Mouse (Mus musculus): ENCODE results near the gene Nipsnap1.

DNA sequence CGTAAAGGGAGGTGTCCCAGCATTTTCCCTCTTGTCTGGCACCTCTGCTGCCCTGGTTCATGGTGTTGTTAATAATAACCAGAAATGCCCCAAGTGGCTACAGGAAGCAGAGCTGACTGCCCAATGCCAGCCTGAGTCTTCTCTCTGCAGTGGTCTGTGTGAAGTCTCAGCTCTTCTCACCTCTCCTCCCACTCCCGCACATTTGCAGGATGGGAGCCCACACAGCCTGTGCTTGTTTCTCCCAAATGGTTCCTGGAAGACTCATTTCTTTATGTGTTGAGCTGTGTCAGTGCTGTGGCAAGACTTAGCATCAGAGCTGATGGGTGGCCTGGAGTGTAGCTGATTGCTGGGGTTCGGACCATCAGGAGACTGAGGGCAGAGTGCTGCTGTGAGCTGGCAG is 53.5 kb downstream of the Nipsnap1 start:
- no peak for TF ChIP-seq CTCF (IDR thresholded peaks at IDR 0.05; ENCODE audit: low read depth, low read length)
- TF ChIP-seq POLR2A (IDR thresholded peaks at IDR 0.05; ENCODE audit: extremely low read depth, insufficient read depth, low read length) = no peak

All from liver, adult 2 months (tissue).